Mouse (Mus musculus): ENCODE results near the gene Pgap1. TPM values are rescaled to one million over a fixed set of nuclear protein-coding genes. Genes with fewer than 3 reads are reported as not detected.

The Pgap1 gene
- polyA plus RNA-seq, 1 experiment from 2014 or later = 6.2 TPM

GRCm38 (mm10) chr1:54569102-54569501, 11.6 kb upstream of the Pgap1 start:
- 75% methylated on average over 2 of the region's 2 CpGs for WGBS
- H3K9me3 ChIP-seq = no peaks in the 10 kb centered on the region
- no peak overlapping the region for H3K27ac ChIP-seq (replicated peaks)
- H3K4me1 ChIP-seq = no peaks in the 10 kb centered on the region
- H3K36me3 ChIP-seq (replicated peaks) = no peaks in the 10 kb centered on the region
- no peak overlapping the region for H3K4me3 ChIP-seq
- no peaks in the 10 kb centered on the region for H3K27me3 ChIP-seq (replicated peaks; ENCODE audit: low read depth, poor library complexity, severe bottlenecking)
- DNase-seq (ENCODE audit: low spot score) = no peak

GRCm38 (mm10) chr1:54563923-54564322, 6.4 kb upstream of the Pgap1 start:
- Histone ChIP-seq H3K4me3 (no peak overlapping the region), H3K36me3 (replicated peaks) (no peaks in the 10 kb centered on the region), H3K4me1 (no peaks in the 10 kb centered on the region), H3K27me3 (replicated peaks; ENCODE audit: low read depth, poor library complexity, severe bottlenecking) (no peaks in the 10 kb centered on the region), H3K27ac (replicated peaks) (no peak overlapping the region), H3K9me3 (no peaks in the 10 kb centered on the region)
- DNase-seq (ENCODE audit: low spot score) = no peak
- WGBS = 90% methylated on average over 6 of the region's 6 CpGs

- H3K4me3 ChIP-seq = peak overlapping the region; percentile 82
- H3K36me3 ChIP-seq (replicated peaks) = no peaks in the 10 kb centered on the region
- H3K4me1 ChIP-seq = peaks cover 3% of the 10 kb centered on the region
- H3K27ac ChIP-seq (replicated peaks) = peak overlapping the region; percentile 85
- WGBS = 4% methylated on average over 18 of the region's 18 CpGs
- H3K9me3 ChIP-seq = no peaks in the 10 kb centered on the region
- no peak for DNase-seq (ENCODE audit: low spot score)
- no peaks in the 10 kb centered on the region; the same call in 1 of the 2 replicates for H3K27me3 ChIP-seq (replicated peaks; ENCODE audit: low read depth, poor library complexity, severe bottlenecking)
Measured at GRCm38 (mm10) chr1:54556586-54557221, 780 bp downstream of the Pgap1 start.

DNA sequence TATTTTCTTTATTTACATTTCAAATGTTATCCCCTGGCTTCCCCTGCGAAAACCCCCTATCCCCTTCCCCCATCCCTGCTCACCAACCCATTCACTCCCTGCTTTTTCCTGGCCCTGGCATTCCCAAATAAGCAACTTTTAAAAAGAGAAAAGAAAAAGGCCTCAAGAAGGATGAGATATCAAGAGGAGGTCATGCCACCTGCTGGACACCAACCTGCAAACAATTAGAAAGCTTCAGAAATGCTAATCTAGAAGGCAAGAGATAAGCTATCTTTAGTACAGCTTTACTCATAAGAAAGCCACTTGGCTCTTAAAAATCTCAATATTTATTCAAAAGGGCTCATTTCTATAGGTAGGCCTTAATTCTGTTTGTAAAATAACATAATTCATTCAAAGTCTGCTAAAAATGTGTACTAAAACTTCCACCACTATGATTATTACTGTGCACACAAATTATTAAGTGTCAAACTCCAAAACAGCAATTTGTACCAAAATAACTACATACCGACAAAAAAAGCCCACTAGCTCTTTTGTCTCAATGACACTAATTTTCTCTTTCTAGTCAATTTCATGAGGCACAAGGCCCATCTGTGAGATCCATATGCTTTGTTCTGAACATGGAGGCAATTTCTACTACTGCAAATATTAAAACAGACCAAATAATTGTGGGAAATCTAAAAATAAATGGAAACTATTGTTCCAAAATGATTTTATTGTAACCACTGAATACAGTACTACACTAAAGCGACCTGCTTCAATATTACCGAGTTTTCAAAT, 1.9 kb downstream of the Pgap1 start:
- Histone ChIP-seq H3K9me3 (no peaks in the 10 kb centered on the region), H3K4me3 (no peak overlapping the region), H3K4me1 (peaks cover 3% of the 10 kb centered on the region), H3K36me3 (replicated peaks) (no peaks in the 10 kb centered on the region), H3K27ac (replicated peaks) (no peak overlapping the region), H3K27me3 (replicated peaks; ENCODE audit: low read depth, poor library complexity, severe bottlenecking) (no peaks in the 10 kb centered on the region; the same call in 1 of the 2 replicates)
- 38% methylated on average over 4 of the region's 4 CpGs for WGBS
- DNase-seq (ENCODE audit: low spot score) = no peak

DNA sequence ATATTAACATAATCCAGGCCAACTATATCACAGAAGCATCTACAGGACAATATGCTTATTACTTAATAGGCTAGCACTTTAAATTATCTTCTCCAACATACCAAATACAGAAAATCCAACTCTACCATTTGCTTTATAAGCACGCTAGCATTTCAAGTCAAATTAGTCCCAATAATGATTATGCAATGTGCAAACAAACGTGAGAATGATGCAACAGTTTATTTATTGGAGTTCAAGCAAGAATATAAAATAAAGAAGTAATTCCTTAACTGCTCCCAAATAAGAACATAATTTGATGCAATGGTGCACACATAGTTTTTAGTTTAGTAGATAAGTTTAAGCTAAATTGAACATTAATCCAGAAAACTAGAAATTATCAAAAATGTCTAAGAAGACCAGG, 4.9 kb downstream of the Pgap1 start:
- Histone ChIP-seq H3K27ac (replicated peaks) (no peak overlapping the region), H3K9me3 (no peaks in the 10 kb centered on the region), H3K27me3 (replicated peaks; ENCODE audit: low read depth, poor library complexity, severe bottlenecking) (no peaks in the 10 kb centered on the region; the same call in 1 of the 2 replicates), H3K36me3 (replicated peaks) (no peaks in the 10 kb centered on the region), H3K4me1 (peaks cover 3% of the 10 kb centered on the region), H3K4me3 (no peak overlapping the region)
- no peak for DNase-seq (ENCODE audit: low spot score)
- 89% methylated on average over 2 of the region's 2 CpGs for WGBS

DNA sequence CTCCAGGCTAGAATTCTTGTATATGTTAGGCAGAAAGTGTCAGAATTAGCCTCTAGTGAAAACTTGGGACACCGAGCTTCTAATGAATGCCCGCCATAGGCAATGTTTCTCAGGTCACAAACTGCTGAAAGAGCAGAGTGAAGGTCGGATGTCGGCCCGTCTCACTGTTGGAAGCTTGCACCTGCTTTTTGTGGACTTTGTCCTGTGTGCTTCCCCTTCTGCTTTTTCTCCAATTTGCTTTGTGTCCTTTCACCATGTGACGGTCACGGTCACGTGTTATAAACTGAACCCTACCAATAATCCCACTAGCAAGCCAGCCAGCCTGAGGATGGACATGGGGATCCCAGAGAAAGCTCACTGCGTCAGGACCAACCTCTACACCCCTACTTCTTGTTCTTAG, 12.3 kb downstream of the Pgap1 start:
- 93% methylated on average over 9 of the region's 9 CpGs for WGBS
- no peak for DNase-seq (ENCODE audit: low spot score)
- no peak overlapping the region for H3K4me3 ChIP-seq
- no peaks in the 10 kb centered on the region for H3K27me3 ChIP-seq (replicated peaks; ENCODE audit: low read depth, poor library complexity, severe bottlenecking)
- no peaks in the 10 kb centered on the region for H3K9me3 ChIP-seq
- no peak overlapping the region for H3K27ac ChIP-seq (replicated peaks)
- no peaks in the 10 kb centered on the region for H3K4me1 ChIP-seq
- peaks cover 15% of the 10 kb centered on the region for H3K36me3 ChIP-seq (replicated peaks)

DNA sequence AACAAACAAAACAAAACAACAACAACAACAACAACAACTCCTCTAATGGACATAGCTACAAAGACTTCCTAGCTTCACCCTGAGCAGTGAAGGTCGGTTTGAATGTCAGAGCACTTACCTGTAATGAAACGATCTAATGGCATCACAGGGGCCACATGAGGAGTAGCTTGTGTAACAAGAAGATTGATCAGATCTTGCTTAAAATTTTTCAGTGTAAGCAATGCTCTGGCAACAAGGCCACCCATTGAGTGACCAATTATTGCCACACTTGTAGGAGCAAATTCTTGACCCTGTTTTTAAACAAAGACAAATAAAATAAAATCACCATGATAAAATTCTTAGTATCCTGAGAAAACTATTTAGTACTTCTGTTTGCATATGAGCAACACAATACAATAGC, 14.6 kb downstream of the Pgap1 start:
- no peak overlapping the region for H3K27ac ChIP-seq (replicated peaks)
- no peaks in the 10 kb centered on the region for H3K9me3 ChIP-seq
- H3K4me3 ChIP-seq = no peak overlapping the region
- 91% methylated on average over 2 of the region's 2 CpGs for WGBS
- no peaks in the 10 kb centered on the region for H3K27me3 ChIP-seq (replicated peaks; ENCODE audit: low read depth, poor library complexity, severe bottlenecking)
- H3K36me3 ChIP-seq (replicated peaks) = peaks cover 25% of the 10 kb centered on the region
- no peaks in the 10 kb centered on the region for H3K4me1 ChIP-seq
- DNase-seq (ENCODE audit: low spot score) = no peak

DNA sequence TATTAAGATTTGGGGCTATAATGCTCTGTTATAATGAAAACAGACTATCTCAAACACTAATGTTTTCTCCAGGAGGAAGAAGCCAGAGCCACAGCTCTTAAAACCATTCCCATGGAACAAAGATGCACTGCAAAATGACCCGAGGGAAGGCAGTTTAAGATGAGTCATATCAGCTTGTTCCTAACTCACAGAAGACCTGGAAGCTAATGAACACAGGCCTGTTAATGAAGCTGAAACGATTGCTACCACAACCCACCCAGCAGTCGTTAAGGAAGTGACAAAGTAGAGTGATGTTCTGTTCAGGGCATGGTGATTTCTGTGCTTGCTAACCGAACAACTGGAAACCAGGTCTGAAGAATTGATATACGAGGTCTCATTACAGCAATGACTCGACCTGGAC, 26.3 kb downstream of the Pgap1 start:
- H3K27ac ChIP-seq (replicated peaks) = no peak overlapping the region
- no peaks in the 10 kb centered on the region for H3K27me3 ChIP-seq (replicated peaks; ENCODE audit: low read depth, poor library complexity, severe bottlenecking)
- H3K36me3 ChIP-seq (replicated peaks) = 0 out of 2 replicates have a peak, but pooled peaks cover 7% of the 10 kb centered on the region
- H3K4me1 ChIP-seq = no peaks in the 10 kb centered on the region
- DNase-seq (ENCODE audit: low spot score) = no peak
- WGBS = 80% methylated on average over 6 of the region's 6 CpGs
- H3K9me3 ChIP-seq = no peaks in the 10 kb centered on the region
- H3K4me3 ChIP-seq = no peak overlapping the region

DNA sequence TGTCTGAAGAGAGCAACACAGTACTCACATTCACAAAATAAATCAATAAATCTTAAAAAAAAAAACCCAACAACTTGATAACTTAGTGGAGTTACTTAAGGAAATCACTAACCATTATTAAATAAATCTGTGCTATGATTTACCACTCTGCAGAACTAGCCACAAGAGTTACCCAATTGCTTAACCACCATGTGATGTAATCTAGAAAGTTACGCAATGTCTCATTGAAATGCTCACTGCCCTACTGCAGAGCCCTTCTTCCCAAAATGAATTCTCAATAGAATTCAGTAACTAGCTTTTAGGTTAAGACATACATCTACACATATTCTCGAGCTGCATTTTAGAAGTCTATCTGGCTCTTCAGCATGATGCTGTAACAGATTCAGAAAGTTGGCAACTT, 33.8 kb downstream of the Pgap1 start:
- 86% methylated on average over 2 of the region's 2 CpGs for WGBS
- no peak overlapping the region for H3K27ac ChIP-seq (replicated peaks)
- peaks cover 7% of the 10 kb centered on the region; the same call in 1 of the 2 replicates for H3K36me3 ChIP-seq (replicated peaks)
- H3K4me3 ChIP-seq = no peak overlapping the region
- no peaks in the 10 kb centered on the region for H3K27me3 ChIP-seq (replicated peaks; ENCODE audit: low read depth, poor library complexity, severe bottlenecking)
- H3K4me1 ChIP-seq = no peaks in the 10 kb centered on the region
- H3K9me3 ChIP-seq = no peaks in the 10 kb centered on the region
- no peak for DNase-seq (ENCODE audit: low spot score)

- Histone ChIP-seq H3K4me1 (no peaks in the 10 kb centered on the region), H3K4me3 (no peak overlapping the region), H3K27me3 (replicated peaks; ENCODE audit: low read depth, poor library complexity, severe bottlenecking) (no peaks in the 10 kb centered on the region), H3K9me3 (no peaks in the 10 kb centered on the region), H3K36me3 (replicated peaks) (peaks cover 8% of the 10 kb centered on the region; the same call in 1 of the 2 replicates), H3K27ac (replicated peaks) (no peak overlapping the region)
- WGBS = 93% methylated on average over 5 of the region's 5 CpGs
- DNase-seq (ENCODE audit: low spot score) = no peak
Measured at GRCm38 (mm10) chr1:54520062-54520577, 37.4 kb downstream of the Pgap1 start.

- WGBS = 90% methylated on average over 1 of the region's 1 CpGs
- peaks cover 4% of the 10 kb centered on the region; the same call in 1 of the 2 replicates for H3K9me3 ChIP-seq
- H3K27ac ChIP-seq (replicated peaks) = no peak overlapping the region
- H3K36me3 ChIP-seq (replicated peaks) = peaks cover 3% of the 10 kb centered on the region; the same call in 1 of the 2 replicates
- no peak for DNase-seq (ENCODE audit: low spot score)
- no peak overlapping the region for H3K4me3 ChIP-seq
- no peaks in the 10 kb centered on the region for H3K4me1 ChIP-seq
- H3K27me3 ChIP-seq (replicated peaks; ENCODE audit: low read depth, poor library complexity, severe bottlenecking) = no peaks in the 10 kb centered on the region
Measured at GRCm38 (mm10) chr1:54513836-54514235, 43.6 kb downstream of the Pgap1 start.

DNA sequence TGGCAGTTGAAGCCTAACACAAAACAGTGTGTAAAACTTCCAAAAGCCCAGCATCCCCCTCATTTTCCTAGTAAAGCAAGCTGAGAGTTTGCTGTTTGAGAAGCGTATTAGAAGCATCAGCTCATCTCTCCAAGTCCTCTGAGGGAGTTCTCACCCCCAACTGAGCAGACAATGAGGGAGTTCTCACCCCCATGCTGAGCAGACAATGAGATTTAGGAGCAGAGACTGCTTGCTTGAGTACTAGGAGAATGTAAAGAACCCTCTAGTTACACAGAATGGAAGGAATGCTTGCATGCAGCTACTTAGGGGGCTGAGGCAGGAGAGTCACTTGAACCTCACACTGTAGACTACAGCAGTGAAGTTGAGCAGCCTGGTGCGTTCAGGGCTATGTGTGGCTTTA, 59.0 kb downstream of the Pgap1 start:
- WGBS = 79% methylated on average over 2 of the region's 2 CpGs
- DNase-seq (ENCODE audit: low spot score) = no peak
- no peaks in the 10 kb centered on the region for H3K4me1 ChIP-seq

GRCm38 (mm10) chr1:54496254-54496653, 61.2 kb downstream of the Pgap1 start:
- no peaks in the 10 kb centered on the region for H3K9me3 ChIP-seq
- H3K27ac ChIP-seq (replicated peaks) = no peak overlapping the region
- WGBS = 82% methylated on average over 1 of the region's 1 CpGs
- no peak for DNase-seq (ENCODE audit: low spot score)
- H3K4me3 ChIP-seq = no peak overlapping the region
- no peaks in the 10 kb centered on the region for H3K4me1 ChIP-seq
- no peaks in the 10 kb centered on the region for H3K27me3 ChIP-seq (replicated peaks; ENCODE audit: low read depth, poor library complexity, severe bottlenecking)
- H3K36me3 ChIP-seq (replicated peaks) = no peaks in the 10 kb centered on the region; the same call in 1 of the 2 replicates

More for the DNA sequence above, 59.0 kb downstream of the Pgap1 start:
- Histone ChIP-seq H3K27ac (replicated peaks) (no peak overlapping the region), H3K4me3 (no peak overlapping the region), H3K27me3 (replicated peaks; ENCODE audit: low read depth, poor library complexity, severe bottlenecking) (no peaks in the 10 kb centered on the region), H3K36me3 (replicated peaks) (no peaks in the 10 kb centered on the region; the same call in 1 of the 2 replicates), H3K9me3 (no peaks in the 10 kb centered on the region)

Measured in embryonic facial prominence, embryonic 10.5 days (tissue).